Mouse (Mus musculus) bone marrow, adult 2 months (tissue): ENCODE measurements around the gene Slc24a3. TPM values are rescaled to one million over a fixed set of nuclear protein-coding genes. Genes with fewer than 3 reads are reported as not detected.

Source experiments
- H3K27ac ChIP-seq: fragments of 200-500 bp; 2 replicates; pipeline ENCODE4 v1.5.1; 2012; ENCODE audit warnings: low read depth, mild to moderate bottlenecking, control low read depth, inconsistent platforms, low read length; ENCODE audit not compliant: control insufficient read depth, poor library complexity, insufficient read depth
- H3K4me1 ChIP-seq: fragments of 200-500 bp; 2 replicates; pipeline ENCODE4 v1.6.1; 2011; ENCODE audit warnings: low read length; ENCODE audit not compliant: control insufficient read depth, insufficient read depth
- H3K4me3 ChIP-seq: fragments of 200-500 bp; replicated peaks from 2 replicates; pipeline ENCODE3; 2011; ENCODE audit warnings: mild to moderate bottlenecking, low read depth, low read length, control low read depth; ENCODE audit not compliant: control insufficient read depth
- CTCF ChIP-seq: fragments of 200-500 bp; IDR thresholded peaks from 2 replicates; pipeline ENCODE4 v1.5.1; 2011; ENCODE audit warnings: low read length, control low read depth; ENCODE audit not compliant: control insufficient read depth, insufficient read depth
- POLR2A ChIP-seq: fragments of 200-500 bp; IDR thresholded peaks from 2 replicates; pipeline ENCODE4 v1.6.1; 2011; ENCODE audit warnings: low read depth, mild to moderate bottlenecking, control low read depth, low read length, borderline replicate concordance; ENCODE audit not compliant: control insufficient read depth
- WGBS: fragments of 180-500 bp; shearing (Covaris S2); methylation state at CpG from one replicate; pipeline ENCODE4 v1.1.7; 2018; 5-methylcytosine and 5-hydroxymethylcytosine counted together
- polyA plus RNA-seq: library from polyadenylated mRNA; stranded (reverse); fragments of >200 nt; gene quantifications from 2 replicates; pipeline ENCODE4 v1.2.4, GENCODE M21; 2011; ENCODE audit warnings: low replicate concordance; ENCODE audit not compliant: missing spikeins, insufficient read depth, insufficient read length

The Slc24a3 gene
- polyA plus RNA-seq, 1 experiment = 3.2 TPM

DNA sequence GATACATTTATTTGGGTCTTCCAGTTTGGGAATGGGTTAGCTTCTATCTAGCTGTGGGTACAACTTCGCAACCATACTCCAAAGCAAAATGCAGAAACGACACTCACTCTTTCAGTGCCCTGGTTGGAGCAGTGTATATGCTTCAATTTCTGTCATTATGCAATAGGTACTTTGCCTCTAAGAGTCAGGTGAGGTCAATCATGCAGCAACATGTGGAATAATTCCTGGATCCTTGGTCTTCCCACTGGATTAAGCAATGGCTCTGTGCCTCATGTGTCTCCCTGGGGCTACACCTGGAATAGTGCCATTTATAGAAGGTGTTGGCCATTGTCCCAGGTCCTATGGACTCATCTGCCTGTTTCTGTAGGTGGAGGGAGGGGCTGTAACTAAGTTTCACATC lies 49.9 kb downstream of the Slc24a3 start:
- no peak for TF ChIP-seq POLR2A
- TF ChIP-seq CTCF = no peak
- 74% methylated on average over 2 of the region's 2 CpGs for WGBS
- Histone ChIP-seq H3K27ac (no peak overlapping the region), H3K4me3 (no peak overlapping the region), H3K4me1 (peaks cover 2% of the 10 kb centered on the region; the same call in 1 of the 2 replicates)

DNA sequence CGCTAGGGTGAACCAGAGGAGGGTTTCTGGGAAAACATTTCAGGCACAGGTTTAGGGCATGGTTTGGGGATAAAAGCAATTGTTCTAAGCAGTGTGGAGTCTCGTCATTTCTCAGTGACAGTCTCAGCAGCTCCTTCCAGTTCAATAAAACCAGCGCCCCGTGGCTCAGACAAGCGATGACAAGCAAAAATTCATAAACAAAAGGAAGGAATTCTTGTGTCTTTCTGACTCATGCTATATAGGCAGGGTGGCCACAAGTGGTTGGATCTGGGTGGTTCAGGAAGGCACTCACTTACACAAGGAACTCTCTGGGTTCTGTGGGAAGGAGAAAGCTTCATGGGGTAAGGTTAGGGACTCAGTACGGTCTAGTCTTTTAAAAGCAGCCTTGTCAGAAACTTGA lies 51.7 kb downstream of the Slc24a3 start:
- no peak for TF ChIP-seq POLR2A
- no peak for TF ChIP-seq CTCF
- Histone ChIP-seq H3K27ac (no peak overlapping the region), H3K4me1 (no peaks in the 10 kb centered on the region; the same call in 1 of the 2 replicates), H3K4me3 (no peak overlapping the region)
- WGBS = 51% methylated on average over 6 of the region's 6 CpGs

GRCm38 (mm10) chr2:145223646-145224045 lies 56.1 kb downstream of the Slc24a3 start:
- WGBS = 70% methylated on average over 4 of the region's 4 CpGs
- TF ChIP-seq CTCF (no peak), POLR2A (no peak)
- H3K27ac ChIP-seq = no peak overlapping the region
- no peak overlapping the region for H3K4me3 ChIP-seq
- H3K4me1 ChIP-seq = peaks cover 1% of the 10 kb centered on the region; the same call in 1 of the 2 replicates

- peaks cover 1% of the 10 kb centered on the region; the same call in 1 of the 2 replicates for H3K4me1 ChIP-seq
- TF ChIP-seq POLR2A = no peak
- TF ChIP-seq CTCF = no peak
- no peak overlapping the region for H3K4me3 ChIP-seq
- H3K27ac ChIP-seq = peak overlapping the region; percentile 13
- 6% methylated on average over 3 of the region's 3 CpGs for whole genome bisulfite sequencing
These were observed 58.1 kb downstream of the Slc24a3 start for GRCm38 (mm10) chr2:145225640-145226039.

DNA sequence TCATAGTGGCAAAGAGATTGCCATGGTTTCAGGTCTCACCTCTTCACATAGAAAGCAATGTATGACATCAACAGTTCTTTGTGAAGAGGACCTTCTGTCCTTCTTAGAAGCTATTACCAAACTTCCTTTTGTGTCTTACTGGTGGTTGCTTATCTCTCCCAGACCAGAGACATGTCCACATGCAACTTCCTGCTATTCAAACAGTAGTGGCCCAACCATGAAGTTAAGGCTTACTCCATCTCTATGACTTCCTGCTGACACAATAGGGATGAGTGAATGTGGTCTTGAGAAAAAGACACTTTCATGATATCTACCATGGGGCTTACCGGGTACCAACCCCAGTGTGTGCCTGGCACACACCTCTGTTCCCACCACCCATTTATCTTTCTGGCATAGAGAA lies 58.5 kb downstream of the Slc24a3 start:
- 7% methylated on average over 1 of the region's 1 CpGs for WGBS
- Histone ChIP-seq H3K27ac (no peak overlapping the region), H3K4me3 (no peak overlapping the region), H3K4me1 (peaks cover 1% of the 10 kb centered on the region; the same call in 1 of the 2 replicates)
- TF ChIP-seq CTCF = no peak
- TF ChIP-seq POLR2A = no peak

DNA sequence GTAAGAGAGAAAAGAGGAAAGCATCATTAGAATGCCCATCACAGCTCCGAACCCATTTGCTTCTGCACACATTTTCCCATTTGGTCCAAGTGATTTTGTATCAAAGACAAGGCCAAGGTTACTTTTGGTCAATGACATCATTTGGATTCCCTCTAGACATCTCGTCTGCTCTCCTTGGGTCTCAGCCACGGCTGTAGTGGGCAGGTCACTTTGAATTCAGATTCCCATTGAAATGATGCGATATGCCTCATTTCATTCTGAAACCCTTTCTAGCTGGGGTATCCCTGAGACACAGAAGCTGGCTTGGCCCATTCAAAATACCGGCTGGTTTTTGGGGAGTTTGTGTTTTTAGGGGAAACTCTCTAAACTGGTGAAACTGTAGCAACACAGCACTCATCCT lies 59.8 kb downstream of the Slc24a3 start:
- 86% methylated on average over 5 of the region's 5 CpGs for WGBS
- peaks cover 1% of the 10 kb centered on the region; the same call in 1 of the 2 replicates for H3K4me1 ChIP-seq
- TF ChIP-seq POLR2A (no peak), CTCF (no peak)
- no peak overlapping the region for H3K27ac ChIP-seq
- no peak overlapping the region for H3K4me3 ChIP-seq

- H3K27ac ChIP-seq = no peak overlapping the region
- no peak for TF ChIP-seq CTCF
- no peak for TF ChIP-seq POLR2A
- WGBS = 72% methylated on average over 6 of the region's 6 CpGs
- H3K4me3 ChIP-seq = no peak overlapping the region
- peaks cover 1% of the 10 kb centered on the region; the same call in 1 of the 2 replicates for H3K4me1 ChIP-seq
These were observed 65.4 kb downstream of the Slc24a3 start for GRCm38 (mm10) chr2:145232764-145233484.

- no peak overlapping the region for H3K4me3 ChIP-seq
- WGBS = 3% methylated on average over 7 of the region's 7 CpGs
- H3K4me1 ChIP-seq = peaks cover 1% of the 10 kb centered on the region; the same call in 1 of the 2 replicates
- TF ChIP-seq CTCF (no peak), POLR2A (no peak)
- no peak overlapping the region for H3K27ac ChIP-seq
These were observed 66.2 kb downstream of the Slc24a3 start for GRCm38 (mm10) chr2:145233547-145234398.

DNA sequence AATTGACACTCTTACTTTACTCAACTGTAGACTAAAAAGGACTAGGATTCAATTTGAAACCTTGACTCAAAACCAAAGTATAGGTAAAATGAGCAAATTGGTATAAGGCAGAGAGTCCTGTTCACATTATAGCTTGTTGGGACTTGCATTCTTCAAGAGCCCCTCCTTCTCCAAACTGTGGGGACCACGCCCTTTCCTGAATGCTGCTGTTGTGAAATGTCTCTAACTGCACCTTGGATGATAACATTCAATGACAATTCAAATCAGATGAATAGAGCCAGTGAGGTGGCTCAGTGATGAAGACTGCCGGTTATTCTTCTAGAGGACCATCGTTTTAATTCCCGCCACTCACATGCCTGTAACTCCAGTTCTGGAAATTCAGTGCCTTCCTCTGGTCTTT lies 78.8 kb downstream of the Slc24a3 start:
- 56% methylated on average over 4 of the region's 4 CpGs for WGBS
- H3K4me1 ChIP-seq = no peaks in the 10 kb centered on the region
- no peak overlapping the region for H3K27ac ChIP-seq
- TF ChIP-seq CTCF (no peak), POLR2A (no peak)
- no peak overlapping the region for H3K4me3 ChIP-seq
